Mouse (Mus musculus) kidney, adult 2 months (tissue): ENCODE measurements around the gene Bach2. TPM values are rescaled to one million over a fixed set of nuclear protein-coding genes. Genes with fewer than 3 reads are reported as not detected.

Source experiments
- DNase-seq: peaks from one replicate; pipeline ENCODE4 v3.0.0; 2021
- H3K27ac ChIP-seq: fragments of 200-500 bp; 2 replicates; pipeline ENCODE4 v1.5.1; 2012; ENCODE audit warnings: low read depth, low read length, control low read depth, inconsistent platforms; ENCODE audit not compliant: insufficient read depth
- H3K27me3 ChIP-seq: fragments of 200-500 bp; replicated peaks from 2 replicates; pipeline ENCODE4 v1.6.1; 2012; ENCODE audit warnings: mild to moderate bottlenecking, moderate library complexity, low read length, inconsistent platforms; ENCODE audit not compliant: control insufficient read depth, insufficient read depth
- H3K36me3 ChIP-seq: fragments of 200-500 bp; 2 replicates; pipeline ENCODE4 v1.6.1; 2012; ENCODE audit warnings: mild to moderate bottlenecking, moderate library complexity, low read length, inconsistent platforms; ENCODE audit not compliant: control insufficient read depth, insufficient read depth
- H3K4me1 ChIP-seq: fragments of 200-500 bp; 2 replicates; pipeline ENCODE4 v1.6.1; 2011; ENCODE audit warnings: low read length; ENCODE audit not compliant: control insufficient read depth, insufficient read depth
- H3K4me3 ChIP-seq: fragments of 200-500 bp; 2 replicates; pipeline ENCODE4 v1.5.1; 2011; ENCODE audit warnings: mild to moderate bottlenecking, low read depth, low read length, control low read depth; ENCODE audit not compliant: insufficient read depth
- CTCF ChIP-seq: fragments of 200-500 bp; conservative IDR thresholded peaks from 2 replicates; pipeline ENCODE4 v1.5.1; 2011; ENCODE audit warnings: low read depth, mild to moderate bottlenecking, control low read depth, low read length, moderate library complexity, mixed read lengths; ENCODE audit not compliant: insufficient read depth, insufficient read length
- POLR2A ChIP-seq: fragments of 200-500 bp; IDR thresholded peaks from one replicate; pipeline ENCODE4 v1.6.1; 2011; ENCODE audit warnings: low read depth, low read length, control low read depth
- WGBS: fragments of 180-500 bp; shearing (Covaris S2); methylation state at CpG from one replicate; pipeline ENCODE4 v1.1.7; 2018; 5-methylcytosine and 5-hydroxymethylcytosine counted together
- polyA plus RNA-seq: library from polyadenylated mRNA; depleted of rRNA; stranded (reverse); fragments of >200 nt; gene quantifications from 2 replicates; pipeline ENCODE4 v1.2.3, GENCODE M21; 2012

The Bach2 gene
- polyA plus RNA-seq, 1 experiment = 2.5 TPM

DNA sequence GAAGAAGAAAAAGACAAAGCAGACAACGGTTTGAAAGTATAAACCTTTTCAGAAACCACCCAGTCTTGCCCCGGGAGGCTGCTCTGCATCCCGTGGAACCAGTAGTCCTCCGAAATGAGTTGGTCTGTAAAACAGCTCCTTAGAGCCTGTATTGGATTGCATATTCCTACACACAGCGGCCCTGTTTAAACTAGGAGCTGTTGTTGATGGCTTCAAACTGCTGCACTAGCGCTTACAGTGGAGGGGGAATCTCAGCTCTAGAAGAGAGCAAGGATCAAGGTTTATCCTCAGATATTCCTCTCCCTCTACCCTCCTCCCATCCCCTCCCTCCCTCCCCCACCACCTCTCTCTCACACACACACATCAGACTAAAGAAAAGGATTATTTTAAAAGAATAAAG lies 345.6 kb downstream of the Bach2 start:
- TF ChIP-seq POLR2A (no peak), CTCF (no peak)
- WGBS = 76% methylated on average over 6 of the region's 6 CpGs
- no peak overlapping the region for H3K27ac ChIP-seq

GRCm38 (mm10) chr4:32586596-32586995 lies 348.0 kb downstream of the Bach2 start:
- H3K27ac ChIP-seq = no peak overlapping the region
- TF ChIP-seq CTCF (peak; percentile 96), POLR2A (no peak)
- DNase-seq = peak; percentile 68

More for the DNA sequence above, 345.6 kb downstream of the Bach2 start:
- Histone ChIP-seq H3K27me3 (no peaks in the 10 kb centered on the region), H3K36me3 (no peaks in the 10 kb centered on the region), H3K4me3 (no peak overlapping the region), H3K4me1 (no peaks in the 10 kb centered on the region)
- DNase-seq = no peak

GRCm38 (mm10) chr4:32587543-32587942 lies 348.9 kb downstream of the Bach2 start:
- Histone ChIP-seq H3K27ac (no peak overlapping the region), H3K4me3 (no peak overlapping the region), H3K27me3 (no peaks in the 10 kb centered on the region), H3K36me3 (no peaks in the 10 kb centered on the region), H3K4me1 (no peaks in the 10 kb centered on the region)
- TF ChIP-seq POLR2A (no peak), CTCF (no peak)
- WGBS = 78% methylated on average over 5 of the region's 5 CpGs
- DNase-seq = no peak

More at GRCm38 (mm10) chr4:32586596-32586995, 348.0 kb downstream of the Bach2 start:
- Histone ChIP-seq H3K4me1 (no peaks in the 10 kb centered on the region), H3K4me3 (no peak overlapping the region), H3K27me3 (no peaks in the 10 kb centered on the region), H3K36me3 (no peaks in the 10 kb centered on the region)
- 11% methylated on average over 9 of the region's 9 CpGs for WGBS

DNA sequence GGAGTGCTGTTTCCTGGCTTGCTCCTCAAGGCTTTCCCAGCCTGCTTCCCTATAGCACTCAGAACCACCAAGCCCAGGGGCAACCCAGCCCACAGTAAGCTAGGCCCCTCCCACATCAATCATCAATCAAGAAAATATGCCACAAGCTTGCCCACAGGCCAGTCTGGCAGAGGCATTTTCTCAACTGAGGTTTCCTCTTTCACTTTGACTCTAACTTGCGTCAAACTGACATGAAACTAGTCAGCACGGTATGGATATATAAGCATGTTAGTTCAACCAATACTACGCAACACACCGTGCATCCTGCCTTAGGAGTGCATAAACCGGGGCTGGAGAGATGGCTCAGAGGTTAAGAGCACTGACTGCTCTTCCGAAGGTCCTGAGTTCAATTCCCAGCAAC lies 349.6 kb downstream of the Bach2 start:
- no peak for TF ChIP-seq POLR2A
- no peak for TF ChIP-seq CTCF
- Histone ChIP-seq H3K27ac (no peak overlapping the region), H3K36me3 (no peaks in the 10 kb centered on the region), H3K4me3 (no peak overlapping the region), H3K27me3 (no peaks in the 10 kb centered on the region), H3K4me1 (no peaks in the 10 kb centered on the region)
- DNase-seq = peak; percentile 17
- 84% methylated on average over 6 of the region's 6 CpGs for WGBS

- Histone ChIP-seq H3K27me3 (no peaks in the 10 kb centered on the region), H3K36me3 (no peaks in the 10 kb centered on the region), H3K4me1 (no peaks in the 10 kb centered on the region), H3K4me3 (no peak overlapping the region), H3K27ac (no peak overlapping the region)
- DNase-seq = peak; percentile 32
- 21% methylated on average over 12 of the region's 12 CpGs for WGBS
- no peak for TF ChIP-seq POLR2A
- no peak for TF ChIP-seq CTCF
Measured at GRCm38 (mm10) chr4:32601135-32601534, 362.5 kb downstream of the Bach2 start.

DNA sequence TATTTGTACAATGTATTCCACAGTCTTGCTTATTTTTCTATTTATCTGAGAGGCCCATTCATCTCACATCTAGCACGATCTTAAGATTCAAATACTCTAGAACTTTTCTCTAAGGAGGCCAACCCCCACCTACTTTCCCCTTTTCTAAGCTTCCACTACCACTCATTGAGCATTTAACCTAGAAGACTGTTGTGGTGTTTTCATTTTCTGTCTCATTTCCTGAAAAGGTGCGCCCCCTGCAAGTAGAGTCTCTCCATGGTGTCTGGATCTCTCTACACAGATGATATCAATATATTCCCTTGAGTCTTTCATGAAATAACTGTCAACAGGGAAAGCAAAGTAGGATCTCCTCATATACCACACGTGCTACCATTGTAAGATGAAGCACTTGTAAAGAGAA lies 364.1 kb downstream of the Bach2 start, which contains the start of gene Gja10:
Gja10 (minus strand) TSS at position 101 of the 400 bp plus-strand sequence.
- Histone ChIP-seq H3K4me1 (no peaks in the 10 kb centered on the region), H3K36me3 (no peaks in the 10 kb centered on the region), H3K27me3 (no peaks in the 10 kb centered on the region), H3K27ac (no peak within 1 kb of the TSS), H3K4me3 (no peak within 1 kb of the TSS)
- WGBS = 68% methylated on average over 3 of the region's 3 CpGs
- no peak for DNase-seq
- TF ChIP-seq CTCF = no peak
- no peak for TF ChIP-seq POLR2A

DNA sequence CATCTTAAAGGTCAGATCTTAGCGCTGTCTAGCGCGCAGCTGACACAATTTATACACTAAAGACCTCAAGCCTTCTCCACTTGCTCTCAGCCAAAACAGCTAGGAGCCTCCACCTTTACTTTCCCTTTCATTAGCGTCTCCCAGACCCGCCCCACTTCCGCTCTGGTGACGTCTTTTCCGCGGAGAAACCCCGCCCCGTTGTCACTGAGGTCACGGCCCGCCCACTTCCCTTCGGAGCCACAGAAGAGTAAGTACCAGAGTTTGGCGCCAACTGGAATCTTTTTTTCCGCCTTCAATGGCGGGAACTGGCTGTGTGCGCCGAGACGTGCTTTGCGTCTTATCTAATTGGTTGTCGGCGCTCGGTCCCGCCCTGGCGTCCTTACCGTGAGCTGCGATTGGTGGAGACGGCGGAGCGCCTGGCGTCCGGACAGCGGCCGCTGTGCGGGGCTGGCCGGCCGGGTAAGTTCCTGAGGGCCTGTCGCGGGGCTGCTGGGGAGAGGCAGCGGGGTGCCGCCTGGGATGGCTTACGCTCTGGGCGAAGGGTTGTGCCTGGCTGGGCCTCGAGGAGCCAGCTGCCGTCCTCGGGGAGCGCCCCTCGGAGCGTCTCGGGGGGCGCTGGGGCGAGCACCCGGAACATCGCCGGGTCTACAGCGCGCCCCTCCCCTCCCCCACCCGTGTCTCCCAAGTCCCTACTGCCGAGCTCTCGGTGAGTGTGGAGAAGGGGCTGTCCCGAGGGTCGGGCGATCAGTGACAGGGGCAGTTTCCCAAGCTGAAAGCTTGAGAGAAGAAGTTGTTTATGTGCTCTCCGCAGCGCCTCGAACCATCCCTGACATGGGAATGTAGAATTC lies 376.7 kb downstream of the Bach2 start, which contains the start of gene Casp8ap2:
Casp8ap2 (plus strand) TSS at position 418 of the 848 bp plus-strand sequence.
- WGBS = under 1% methylated on average over 67 of the region's 67 CpGs
- Histone ChIP-seq H3K27me3 (no peaks in the 10 kb centered on the region), H3K4me3 (peak within 1 kb of the TSS; percentile 90), H3K27ac (peak within 1 kb of the TSS; percentile 63), H3K36me3 (no peaks in the 10 kb centered on the region), H3K4me1 (no peaks in the 10 kb centered on the region; the same call in 1 of the 2 replicates)
- peak; percentile 100 for DNase-seq
- TF ChIP-seq CTCF (no peak), POLR2A (no peak)
